In genomic region chr5:117802071-117802521, GRCm38 (mm10) we compare ENCODE assay signal across 14 mouse cellular contexts. TPM values are rescaled to one million over a fixed set of nuclear protein-coding genes. Genes with fewer than 3 reads are reported as not detected.
DNase-seq lines count a peak whose midpoint lies in the region; ATAC-seq lines count a peak whose summit lies in the region.
"Had no signal": no experiment of that assay in that cellular context is flagged by ENCODE, and none has a peak within 500 bp of the region (broad histone marks: within the 10 kb centered on the region; RNA-seq: fewer than 3 reads in every experiment).

No protein-coding gene starts in this region.

- no peak overlapping the region for H3K4me2 ChIP-seq in midbrain, embryonic 11.5 days
- H3K4me2 ChIP-seq in midbrain, embryonic 14.5 days (ENCODE audit: low read length): no peak overlapping the region
- H3K4me2 ChIP-seq in forebrain, embryonic 13.5 days: no peak overlapping the region
- H3K4me2 ChIP-seq: kidney, embryonic 15.5 days; liver, embryonic 15.5 days; midbrain, embryonic 12.5 days had no signal

- no peaks in the 10 kb centered on the region for H3K9me3 ChIP-seq in midbrain, embryonic 11.5 days (ENCODE audit: control insufficient read depth, low read length)
- H3K9me3 ChIP-seq in midbrain, embryonic 14.5 days (ENCODE audit: control insufficient read depth, low read length): no peaks in the 10 kb centered on the region
- H3K9me3 ChIP-seq in forebrain, embryonic 13.5 days (replicated peaks): no peaks in the 10 kb centered on the region
- H3K9me3 ChIP-seq: kidney, embryonic 15.5 days; liver, embryonic 15.5 days; midbrain, embryonic 12.5 days had no signal

- H3K9ac ChIP-seq in midbrain, embryonic 11.5 days (ENCODE audit: low read length): no peak overlapping the region
- no peak overlapping the region for H3K9ac ChIP-seq in midbrain, embryonic 14.5 days (replicated peaks; ENCODE audit: low read length)
- no peak overlapping the region for H3K9ac ChIP-seq in forebrain, embryonic 13.5 days
- H3K9ac ChIP-seq: kidney, embryonic 15.5 days; liver, embryonic 15.5 days; midbrain, embryonic 12.5 days had no signal

- H3K36me3 ChIP-seq in midbrain, embryonic 11.5 days (ENCODE audit: control insufficient read depth, insufficient read depth, low read length): no peaks in the 10 kb centered on the region
- no peaks in the 10 kb centered on the region for H3K36me3 ChIP-seq in midbrain, embryonic 14.5 days (ENCODE audit: control insufficient read depth, insufficient read depth, low read length)
- H3K36me3 ChIP-seq in forebrain, embryonic 13.5 days (ENCODE audit: poor library complexity, severe bottlenecking): no peaks in the 10 kb centered on the region
- H3K36me3 ChIP-seq: kidney, embryonic 15.5 days; liver, embryonic 15.5 days; midbrain, embryonic 12.5 days had no signal

- H3K4me3 ChIP-seq in midbrain, embryonic 11.5 days (ENCODE audit: low read depth, low read length): no peak overlapping the region
- no peak overlapping the region for H3K4me3 ChIP-seq in midbrain, embryonic 14.5 days (replicated peaks; ENCODE audit: low read depth, low read length)
- H3K4me3 ChIP-seq in forebrain, embryonic 13.5 days: no peak overlapping the region
- H3K4me3 ChIP-seq: kidney, embryonic 15.5 days; liver, embryonic 15.5 days; midbrain, embryonic 12.5 days had no signal

- H3K27me3 ChIP-seq in midbrain, embryonic 11.5 days (ENCODE audit: control insufficient read depth, insufficient read depth, low read length): no peaks in the 10 kb centered on the region
- no peaks in the 10 kb centered on the region for H3K27me3 ChIP-seq in midbrain, embryonic 14.5 days (ENCODE audit: control insufficient read depth, insufficient read depth, low read length)
- H3K27me3 ChIP-seq in forebrain, embryonic 13.5 days: no peaks in the 10 kb centered on the region
- H3K27me3 ChIP-seq: kidney, embryonic 15.5 days; liver, embryonic 15.5 days; midbrain, embryonic 12.5 days had no signal

- no peaks in the 10 kb centered on the region for H3K4me1 ChIP-seq in midbrain, embryonic 11.5 days (ENCODE audit: control insufficient read depth, insufficient read depth, low read length)
- H3K4me1 ChIP-seq in midbrain, embryonic 14.5 days (ENCODE audit: control insufficient read depth, insufficient read depth, low read length): no peaks in the 10 kb centered on the region
- H3K4me1 ChIP-seq in forebrain, embryonic 13.5 days: no peaks in the 10 kb centered on the region
- H3K4me1 ChIP-seq: liver, embryonic 15.5 days; midbrain, embryonic 12.5 days had no signal

- H3K27ac ChIP-seq in midbrain, embryonic 11.5 days (ENCODE audit: low read depth, low read length): no peak overlapping the region
- H3K27ac ChIP-seq in midbrain, embryonic 14.5 days (replicated peaks; ENCODE audit: low read depth, low read length): no peak overlapping the region
- no peak overlapping the region for H3K27ac ChIP-seq in forebrain, embryonic 13.5 days
- H3K27ac ChIP-seq: liver, embryonic 15.5 days; midbrain, embryonic 12.5 days had no signal

- no peak for ATAC-seq in cerebellum, adult (ENCODE audit: insufficient number of reproducible peaks, low FRiP score, low TSS enrichment)
- no peak for ATAC-seq in midbrain, embryonic 11.5 days (ENCODE audit: low FRiP score)
- no peak for ATAC-seq in midbrain, embryonic 14.5 days (ENCODE audit: low FRiP score, low TSS enrichment)
- no peak for ATAC-seq in forebrain, embryonic 13.5 days

- WGBS in midbrain, embryonic 11.5 days: 87% methylated on average over 11 of the region's 11 CpGs
- WGBS in midbrain, embryonic 14.5 days: 91% methylated on average over 11 of the region's 11 CpGs
- WGBS in forebrain, embryonic 13.5 days: 85% methylated on average over 11 of the region's 11 CpGs

- peak; percentile 12 for DNase-seq in cerebellum, adult 11 months
- DNase-seq in midbrain, embryonic 11.5 days (ENCODE audit: low spot score, missing footprints): peak; percentile 28
- no peak for DNase-seq in midbrain, embryonic 14.5 days
- DNase-seq in heart, adult 9 months (ENCODE audit: low spot score in 2 of 2): peak; percentile 28 to 38
- DNase-seq in skeletal muscle tissue, adult 2 months (ENCODE audit: low read depth, low spot score): peak; percentile 92
- no peak for DNase-seq in ovary, postnatal 10 days (ENCODE audit: low spot score)
- DNase-seq: layer of hippocampus, adult 9-11 months; lung, postnatal 14 days; thymus, postnatal 25 days had no signal

RNA-seq across cellular contexts. Expression of gene Nos1, which starts 21.3 kb away (rescaled TPM):
- polyA plus RNA-seq in midbrain, embryonic 11.5 days (2014; fragmentation: Nextera tagmentation; extraction: Ambion mirVana): 0.22 and 0.30 TPM in 2 replicates
- polyA plus RNA-seq in midbrain, embryonic 14.5 days (2014; fragmentation: Nextera tagmentation; extraction: Ambion mirVana): 1.9 and 2.5 TPM in 2 replicates
- polyA plus RNA-seq in forebrain, embryonic 13.5 days (2015; fragmentation: Nextera tagmentation; extraction: Ambion mirVana): 1.7 TPM in 2 replicates

Comparison
In these comparisons a context has a peak if more than half of its experiments do, and no peak if none do; other contexts are left out.
1. DNase-seq: peak in cerebellum, adult 11 months (single experiment), midbrain, embryonic 11.5 days (single experiment), heart, adult 9 months (2 of 2) and skeletal muscle tissue, adult 2 months (single experiment); none in midbrain, embryonic 14.5 days (single experiment) and ovary, postnatal 10 days (single experiment).